Mouse (Mus musculus): ENCODE results near the gene Tmem190.

Gene Tmem190

GRCm38 (mm10) chr7:4782759-4783158, at the start of gene Tmem190, which contains the start of gene Il11:
Tmem190 (plus strand) TSS chr7:4782937.
Il11 (minus strand) TSS chr7:4782859.
- no peak for ATAC-seq (ENCODE audit: insufficient number of reproducible peaks, low FRiP score, low TSS enrichment)

GRCm38 (mm10) chr7:4732968-4733392, 49.8 kb upstream of the Tmem190 start:
- no peak for ATAC-seq (ENCODE audit: insufficient number of reproducible peaks, low FRiP score, low TSS enrichment)

DNA sequence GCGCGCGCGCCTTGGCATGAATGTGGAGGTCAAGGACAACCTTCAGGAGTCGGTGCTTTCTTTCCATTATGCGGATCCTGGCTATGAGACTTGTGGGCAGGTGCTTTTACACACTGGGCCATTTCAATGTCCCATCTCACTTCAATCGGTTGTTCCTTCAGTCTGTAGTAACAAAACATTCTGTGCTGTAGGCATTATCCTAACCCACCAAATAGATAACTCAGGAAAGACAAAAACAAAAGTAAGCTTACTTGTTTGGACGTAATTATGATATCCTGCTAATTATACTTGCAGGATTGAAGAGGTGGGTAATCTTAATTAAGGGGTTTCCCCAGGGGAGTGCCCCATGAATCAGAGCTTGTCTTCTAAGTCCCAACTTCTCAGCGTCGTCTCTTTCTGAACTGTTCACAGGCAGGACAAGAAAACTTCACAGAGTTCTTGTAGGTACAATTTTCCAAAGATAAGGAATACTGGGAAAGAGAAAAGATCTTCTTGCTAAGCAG, 43.6 kb upstream of the Tmem190 start:
- no peak for ATAC-seq (ENCODE audit: insufficient number of reproducible peaks, low FRiP score, low TSS enrichment)

DNA sequence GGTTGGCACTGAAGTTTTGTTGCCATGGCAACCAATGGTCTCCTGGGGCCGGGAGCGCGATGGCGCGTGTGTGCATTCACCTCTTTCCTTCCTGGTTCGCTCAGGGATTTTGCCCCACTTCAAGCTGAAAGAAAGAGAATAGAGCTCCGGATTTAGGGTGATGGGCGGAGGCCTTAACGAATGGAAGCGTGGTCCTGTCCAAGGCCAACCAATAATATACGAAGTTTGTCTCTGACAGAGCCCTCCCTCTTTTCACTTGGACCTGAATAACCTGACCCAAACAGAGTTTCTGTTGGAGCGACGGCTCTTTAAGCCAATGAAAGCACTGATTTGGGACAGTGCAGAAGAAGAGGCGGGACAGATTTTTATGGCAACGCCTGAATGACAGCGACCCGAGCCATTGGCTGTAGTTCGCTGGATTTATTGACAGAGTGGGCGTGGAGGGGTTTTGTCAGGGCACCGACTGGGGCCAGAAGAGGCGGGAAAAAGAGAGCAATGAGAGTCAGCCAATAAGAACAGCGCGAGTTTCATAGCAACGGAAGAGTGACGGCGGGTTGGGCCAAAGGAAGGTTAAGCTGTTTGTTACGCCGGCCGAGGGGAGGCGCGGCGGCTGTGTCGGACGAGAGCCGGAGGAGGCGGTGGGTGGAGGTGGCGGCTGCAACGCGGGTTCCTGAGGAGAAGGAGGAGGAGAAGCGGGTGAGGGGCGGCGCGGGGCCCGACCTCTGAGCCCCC, 43.0 kb upstream of the Tmem190 start, which contains the start of gene Kmt5c:
Gene Kmt5c, plus strand, starts transcription at position 572 of the 732 bp plus-strand sequence.
- peak; percentile 95 for ATAC-seq (ENCODE audit: insufficient number of reproducible peaks, low FRiP score, low TSS enrichment)

- peak; percentile 6; the same call in 1 of the 2 replicates for ATAC-seq (ENCODE audit: insufficient number of reproducible peaks, low FRiP score, low TSS enrichment)
Observed at GRCm38 (mm10) chr7:4740309-4740727, 42.4 kb upstream of the Tmem190 start.

GRCm38 (mm10) chr7:4741151-4741550, 41.6 kb upstream of the Tmem190 start:
- no peak for ATAC-seq (ENCODE audit: insufficient number of reproducible peaks, low FRiP score, low TSS enrichment)

GRCm38 (mm10) chr7:4741672-4742481, 40.9 kb upstream of the Tmem190 start:
- ATAC-seq (ENCODE audit: insufficient number of reproducible peaks, low FRiP score, low TSS enrichment) = no peak

GRCm38 (mm10) chr7:4742482-4742819, 40.3 kb upstream of the Tmem190 start:
- ATAC-seq (ENCODE audit: insufficient number of reproducible peaks, low FRiP score, low TSS enrichment) = no peak

DNA sequence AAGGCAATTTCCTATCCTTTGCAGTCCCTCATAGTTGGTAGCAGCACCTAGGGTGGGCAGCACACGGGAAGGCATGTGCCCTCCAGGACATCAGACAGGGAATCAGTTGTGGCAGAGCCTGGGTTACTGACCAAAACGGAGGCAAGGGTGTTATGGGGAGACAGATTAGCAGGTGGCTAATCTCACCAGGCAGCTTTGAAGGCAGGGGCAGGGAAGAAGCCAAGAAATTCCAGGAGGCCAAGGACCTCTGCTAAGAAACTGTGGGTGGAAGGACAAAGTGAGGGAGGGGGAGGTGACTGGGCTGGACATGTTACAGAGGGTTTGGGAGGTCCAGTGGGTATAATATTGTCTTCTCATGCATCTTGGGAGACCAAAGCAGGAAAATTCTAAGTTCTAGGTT, 39.4 kb upstream of the Tmem190 start:
- no peak for ATAC-seq (ENCODE audit: insufficient number of reproducible peaks, low FRiP score, low TSS enrichment)

DNA sequence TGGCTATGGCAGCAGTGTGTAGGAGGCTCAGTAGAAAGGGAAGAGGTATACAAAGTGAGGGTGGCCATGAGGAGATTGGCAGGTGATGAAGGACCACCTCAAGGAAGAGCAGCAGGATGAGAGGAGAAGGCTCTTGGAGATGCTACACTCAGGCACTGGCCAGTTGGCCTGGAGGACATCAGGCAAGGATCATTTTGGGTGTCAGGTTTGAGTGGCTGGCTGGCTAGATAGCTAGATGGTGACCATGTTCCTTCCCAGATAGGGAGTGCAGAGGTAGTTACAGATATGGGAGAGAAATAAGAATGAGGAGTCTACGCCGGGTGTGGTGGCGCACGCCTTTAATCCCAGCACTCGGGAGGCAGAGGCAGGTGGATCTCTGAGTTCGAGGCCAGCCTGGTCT, 37.9 kb upstream of the Tmem190 start:
- no peak for ATAC-seq (ENCODE audit: insufficient number of reproducible peaks, low FRiP score, low TSS enrichment)

DNA sequence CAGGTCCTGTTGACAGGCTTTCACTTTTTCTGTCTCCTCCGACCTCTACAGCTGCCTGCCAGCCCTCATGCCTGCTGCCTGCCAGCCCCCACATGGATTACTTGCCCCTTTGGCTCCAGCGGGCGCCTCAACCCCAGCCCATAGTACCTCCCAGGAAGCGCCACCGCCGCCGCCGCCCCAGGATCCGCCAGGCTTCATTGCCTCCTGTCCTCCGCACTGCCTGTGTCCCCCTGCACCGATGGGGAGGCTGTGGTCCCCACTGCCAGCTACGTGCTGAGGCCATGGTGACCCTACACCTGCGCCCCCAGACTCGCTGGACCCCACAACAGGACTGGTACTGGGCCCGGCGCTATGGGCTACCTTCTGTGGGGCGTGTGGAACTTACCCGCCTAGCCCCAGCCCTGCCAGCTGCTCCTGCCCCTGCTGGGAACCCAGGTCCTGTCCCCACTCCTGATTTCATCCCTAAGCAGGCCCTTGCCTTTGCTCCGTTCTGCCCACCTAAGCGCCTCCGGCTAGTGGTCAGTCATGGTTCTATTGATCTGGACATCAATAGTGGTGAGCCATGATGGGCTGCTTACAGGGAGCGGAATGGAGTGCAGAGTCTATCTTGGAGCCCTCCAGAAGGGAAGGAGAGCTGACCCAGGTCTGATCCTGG, 36.3 kb upstream of the Tmem190 start:
- no peak for ATAC-seq (ENCODE audit: insufficient number of reproducible peaks, low FRiP score, low TSS enrichment)

- no peak for ATAC-seq (ENCODE audit: insufficient number of reproducible peaks, low FRiP score, low TSS enrichment)
Observed at GRCm38 (mm10) chr7:4747156-4747899, 35.4 kb upstream of the Tmem190 start.

DNA sequence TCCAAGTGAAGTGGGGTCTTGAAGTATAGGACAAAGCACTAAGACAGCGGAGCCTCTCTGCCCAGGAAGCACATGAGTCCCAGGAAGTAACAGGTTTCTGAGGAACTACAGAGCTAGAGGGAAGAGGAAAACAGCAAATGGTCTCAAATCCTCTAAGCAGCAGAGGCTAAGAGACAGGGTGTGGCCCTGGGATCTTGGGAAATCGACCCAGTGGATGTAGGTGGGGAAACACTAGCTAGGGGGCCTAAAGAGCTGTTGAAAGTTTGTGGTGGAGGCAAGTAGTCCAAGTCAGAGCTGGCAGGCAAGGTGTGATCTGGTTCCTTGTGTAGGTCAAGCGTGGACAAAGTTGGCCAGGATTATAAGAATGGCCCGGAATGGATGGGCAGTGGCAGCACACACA, 34.4 kb upstream of the Tmem190 start:
- ATAC-seq (ENCODE audit: insufficient number of reproducible peaks, low FRiP score, low TSS enrichment) = no peak

GRCm38 (mm10) chr7:4749169-4749568, 33.6 kb upstream of the Tmem190 start:
- ATAC-seq (ENCODE audit: insufficient number of reproducible peaks, low FRiP score, low TSS enrichment) = no peak

GRCm38 (mm10) chr7:4751971-4752820, 30.5 kb upstream of the Tmem190 start:
- ATAC-seq (ENCODE audit: insufficient number of reproducible peaks, low FRiP score, low TSS enrichment) = no peak

DNA sequence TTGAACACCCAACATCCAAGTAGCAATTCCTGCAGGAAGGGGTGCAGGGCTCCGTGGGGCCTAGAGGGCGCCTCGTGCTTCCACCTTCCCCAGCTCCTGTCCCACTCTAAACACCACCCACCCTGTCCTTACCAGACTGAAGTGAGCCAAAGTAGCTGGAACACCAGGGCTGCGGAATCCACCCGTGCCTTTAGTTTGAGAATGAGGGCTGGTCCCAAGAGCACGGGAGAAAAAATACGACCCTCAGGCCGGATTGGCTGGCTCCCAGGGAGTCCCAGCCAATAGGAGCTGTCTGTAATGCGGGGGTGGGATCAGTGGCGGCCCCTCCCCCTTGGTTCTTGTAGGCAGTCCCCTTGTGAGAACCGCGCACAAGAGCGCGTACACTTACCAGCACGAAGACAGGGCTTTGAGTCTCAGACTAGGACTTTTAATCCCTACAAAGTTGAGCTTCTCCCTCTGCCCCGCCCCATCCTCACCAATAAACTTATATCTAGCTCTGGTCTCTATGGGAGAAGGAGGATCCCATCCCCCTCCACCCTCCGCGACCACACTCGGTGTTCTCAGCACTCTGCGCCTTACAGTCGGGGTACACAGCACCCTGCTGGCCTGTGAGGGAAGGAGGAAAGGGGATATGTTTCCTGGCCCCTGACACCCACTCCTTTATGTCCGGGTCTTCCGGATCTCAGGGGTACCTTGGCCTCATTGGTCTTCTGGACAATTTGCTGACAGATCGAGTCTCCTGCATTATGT, 29.7 kb upstream of the Tmem190 start, which contains the start of gene Cox6b2:
Gene Cox6b2, minus strand, starts transcription at position 274 of the 750 bp plus-strand sequence.
- ATAC-seq (ENCODE audit: insufficient number of reproducible peaks, low FRiP score, low TSS enrichment) = peak; percentile 10; the same call in 1 of the 2 replicates

DNA sequence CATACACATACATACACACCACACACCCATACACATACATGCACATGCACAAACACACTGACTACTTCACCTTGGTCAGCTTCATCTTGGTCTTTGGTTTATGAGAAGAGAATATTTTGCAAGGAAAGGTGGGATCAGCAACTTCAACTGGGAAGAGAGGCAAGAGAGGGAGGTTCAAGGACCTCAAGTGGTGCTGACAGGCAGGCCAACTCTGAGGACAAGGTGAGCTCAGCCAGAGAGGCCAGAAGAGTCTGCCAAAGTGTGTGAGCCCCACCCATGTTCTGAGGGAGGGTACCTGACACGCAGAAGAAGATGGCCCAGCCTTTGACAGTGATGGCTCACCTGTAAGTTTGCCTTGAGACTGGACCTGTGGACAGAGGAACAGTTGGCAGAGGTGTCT, 23.1 kb upstream of the Tmem190 start:
- no peak for ATAC-seq (ENCODE audit: insufficient number of reproducible peaks, low FRiP score, low TSS enrichment)

GRCm38 (mm10) chr7:4764946-4765710, 17.6 kb upstream of the Tmem190 start:
- ATAC-seq (ENCODE audit: insufficient number of reproducible peaks, low FRiP score, low TSS enrichment) = no peak
